Mouse (Mus musculus): Measurements from ENCODE around the gene Kctd2. TPM values are rescaled to one million over a fixed set of nuclear protein-coding genes. Genes with fewer than 3 reads are reported as not detected.
A peak's percentile ranks its signal among the peaks of the same experiment; 100 is the strongest.
"Not testable (repeated sequence)": the region's sequence is repeated elsewhere in the genome, so short reads cannot be mapped to it uniquely, and the experiment has no call there.

The Kctd2 gene
- polyA plus RNA-seq, 1 experiment from 2014 or later: 1.0 TPM

DNA sequence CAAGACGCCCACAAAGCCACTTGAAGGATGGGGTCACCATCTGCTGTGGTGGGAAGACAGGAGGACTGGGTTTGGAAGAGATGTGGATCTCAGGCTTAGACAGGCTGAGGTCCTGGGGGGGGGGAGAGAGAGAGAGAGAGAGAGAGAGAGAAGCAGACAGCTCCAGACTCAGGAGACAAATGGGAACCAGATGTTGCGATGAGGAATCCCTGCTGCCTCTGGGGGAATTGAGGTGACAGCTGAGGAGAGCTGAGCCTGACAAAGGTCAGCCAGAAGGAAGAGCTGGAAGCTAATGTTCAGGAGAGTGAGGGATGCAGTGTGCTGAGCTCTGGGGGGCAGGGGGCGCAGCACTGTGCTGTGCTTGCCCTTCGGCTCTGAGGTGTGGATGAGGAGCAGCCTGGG lies 47.3 kb downstream of the Kctd2 start:
- H3K36me3 ChIP-seq (ENCODE audit: control insufficient read depth, insufficient read depth): no peaks in the 10 kb centered on the region
- no peak overlapping the region for H3K9ac ChIP-seq (ENCODE audit: low read depth, low read length)
- H3K27ac ChIP-seq (ENCODE audit: low read length): no peak overlapping the region
- H3K4me1 ChIP-seq (ENCODE audit: control insufficient read depth, low read depth, low read length): no peaks in the 10 kb centered on the region
- WGBS (ENCODE audit: insufficient replicate concordance): 65% methylated on average over 4 of the region's 4 CpGs
- H3K9me3 ChIP-seq (replicated peaks; ENCODE audit: control insufficient read depth, low read length): no peaks in the 10 kb centered on the region
- no peak for ATAC-seq (ENCODE audit: low read depth)
- H3K4me3 ChIP-seq (ENCODE audit: low read depth, low read length): no peak overlapping the region
- H3K27me3 ChIP-seq (ENCODE audit: control insufficient read depth, insufficient read depth, low read depth, low read length): no peaks in the 10 kb centered on the region
- H3K4me2 ChIP-seq (ENCODE audit: low read depth, low read length): no peak overlapping the region

DNA sequence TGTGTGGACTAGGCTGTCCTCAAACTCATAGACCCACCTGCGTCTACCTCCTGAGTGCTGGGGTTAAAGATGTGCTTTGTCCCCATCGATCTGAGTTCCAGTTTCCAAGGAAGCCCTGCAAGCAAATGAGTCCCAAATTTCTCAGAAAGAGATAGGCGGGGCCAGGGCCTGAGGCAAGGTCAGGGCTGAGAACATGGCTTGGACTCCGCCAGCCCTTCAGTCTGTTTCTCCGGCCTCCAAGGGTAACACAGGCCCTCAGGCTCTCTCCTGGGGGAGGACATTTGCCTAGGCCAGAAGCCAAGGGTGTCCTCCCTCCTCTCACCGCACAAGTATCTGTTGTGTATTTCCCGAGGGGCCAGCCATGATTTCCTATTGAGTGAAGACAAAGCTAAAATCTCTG lies 52.3 kb downstream of the Kctd2 start:
- peaks cover 31% of the 10 kb centered on the region for H3K4me1 ChIP-seq (ENCODE audit: control insufficient read depth, low read depth, low read length)
- no peaks in the 10 kb centered on the region for H3K27me3 ChIP-seq (ENCODE audit: control insufficient read depth, insufficient read depth, low read depth, low read length)
- no peaks in the 10 kb centered on the region for H3K9me3 ChIP-seq (replicated peaks; ENCODE audit: control insufficient read depth, low read length)
- H3K9ac ChIP-seq (ENCODE audit: low read depth, low read length): no peak overlapping the region
- H3K27ac ChIP-seq (ENCODE audit: low read length): no peak overlapping the region
- H3K4me2 ChIP-seq (ENCODE audit: low read depth, low read length): no peak overlapping the region
- H3K4me3 ChIP-seq (ENCODE audit: low read depth, low read length): no peak overlapping the region
- 59% methylated on average over 7 of the region's 7 CpGs for WGBS (ENCODE audit: insufficient replicate concordance)
- no peak for ATAC-seq (ENCODE audit: low read depth)
- no peaks in the 10 kb centered on the region for H3K36me3 ChIP-seq (ENCODE audit: control insufficient read depth, insufficient read depth)

DNA sequence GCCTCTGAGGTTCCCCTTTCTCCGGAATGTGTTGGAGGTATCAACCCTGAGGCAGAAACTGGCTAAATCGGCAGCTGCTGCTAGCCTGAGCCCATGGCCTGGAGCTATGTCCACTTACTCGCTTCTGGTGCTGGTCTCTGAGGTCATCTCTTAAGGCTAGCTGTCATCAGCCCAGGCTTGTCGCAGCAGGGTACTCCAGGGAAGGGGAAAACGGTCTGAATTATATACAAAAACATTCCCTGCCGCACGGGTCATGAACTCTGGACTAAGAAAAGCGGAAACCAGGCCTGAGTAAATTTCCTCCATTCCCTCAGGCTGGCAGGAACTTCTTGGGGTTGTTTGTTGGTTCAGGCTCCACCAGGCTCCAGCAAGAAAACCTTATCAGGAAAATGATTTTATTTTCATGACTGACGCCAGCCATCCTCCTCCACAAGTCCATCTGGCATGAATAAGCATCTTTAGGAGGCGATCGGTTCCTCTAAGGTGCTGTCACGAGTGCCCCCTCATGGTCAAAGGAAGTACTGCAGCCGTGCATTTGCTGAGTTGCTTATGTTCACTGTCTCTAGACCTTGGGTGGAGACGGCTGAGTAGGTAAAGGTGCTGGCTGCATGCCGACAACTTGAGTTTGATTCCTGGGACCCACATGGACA lies 53.8 kb downstream of the Kctd2 start:
- H3K9me3 ChIP-seq (replicated peaks; ENCODE audit: control insufficient read depth, low read length): no peaks in the 10 kb centered on the region
- H3K36me3 ChIP-seq (ENCODE audit: control insufficient read depth, insufficient read depth): no peaks in the 10 kb centered on the region
- peak overlapping the region; percentile 68 for H3K27ac ChIP-seq (ENCODE audit: low read length)
- H3K9ac ChIP-seq (ENCODE audit: low read depth, low read length): no peak overlapping the region
- H3K4me1 ChIP-seq (ENCODE audit: control insufficient read depth, low read depth, low read length): peaks cover 31% of the 10 kb centered on the region
- peak overlapping the region; percentile 38 for H3K4me2 ChIP-seq (ENCODE audit: low read depth, low read length)
- no peaks in the 10 kb centered on the region for H3K27me3 ChIP-seq (ENCODE audit: control insufficient read depth, insufficient read depth, low read depth, low read length)
- H3K4me3 ChIP-seq (ENCODE audit: low read depth, low read length): no peak overlapping the region
- ATAC-seq (ENCODE audit: low read depth): peak; percentile 61
- WGBS (ENCODE audit: insufficient replicate concordance): 18% methylated on average over 15 of the region's 15 CpGs

DNA sequence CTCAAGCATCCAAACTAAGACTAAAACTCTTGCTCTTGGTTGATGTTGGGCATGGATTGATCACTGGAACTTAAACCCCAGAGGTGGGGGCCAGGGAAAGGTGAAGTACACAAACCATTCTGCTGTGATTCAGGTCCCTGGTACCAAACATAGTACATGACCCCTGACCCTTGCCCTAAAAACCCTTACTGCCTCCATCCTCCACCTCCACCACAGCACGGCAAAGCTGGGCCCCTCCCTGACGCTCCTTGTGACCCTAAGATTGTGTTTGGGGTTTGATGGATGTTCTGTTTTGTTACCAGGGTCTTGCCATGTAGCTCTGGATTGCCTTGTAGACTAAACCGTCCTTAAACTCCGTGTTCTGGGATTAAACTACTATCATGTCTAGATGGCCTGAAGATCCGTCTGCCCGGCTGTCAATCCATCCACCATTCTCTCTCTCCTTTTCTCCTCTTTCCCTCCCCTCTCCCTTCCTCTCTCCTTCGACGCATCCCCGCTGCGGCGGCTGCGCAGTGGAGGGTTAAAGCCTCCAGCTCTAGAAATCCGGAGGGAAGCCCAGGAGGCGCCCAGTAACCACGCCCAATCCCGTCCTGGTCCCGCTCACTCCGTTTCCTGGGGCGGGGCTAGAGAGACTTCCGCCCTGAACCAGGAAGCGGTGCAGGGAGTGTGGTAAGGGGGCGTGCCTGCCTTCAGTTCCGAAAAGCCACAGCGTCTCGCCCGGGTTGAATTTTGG lies 55.3 kb downstream of the Kctd2 start, which contains the start of gene Armc7:
Gene Armc7, plus strand, starts transcription at position 643 of the 733 bp plus-strand sequence.
- Histone ChIP-seq H3K4me2 (ENCODE audit: low read depth, low read length) (peak within 1 kb of the TSS; percentile 95), H3K36me3 (ENCODE audit: control insufficient read depth, insufficient read depth) (no peaks in the 10 kb centered on the region), H3K9ac (ENCODE audit: low read depth, low read length) (peak within 1 kb of the TSS; percentile 88), H3K4me1 (ENCODE audit: control insufficient read depth, low read depth, low read length) (peaks cover 31% of the 10 kb centered on the region), H3K4me3 (ENCODE audit: low read depth, low read length) (peak within 1 kb of the TSS; percentile 90), H3K27ac (ENCODE audit: low read length) (peak within 1 kb of the TSS; percentile 74), H3K27me3 (ENCODE audit: control insufficient read depth, insufficient read depth, low read depth, low read length) (no peaks in the 10 kb centered on the region), H3K9me3 (replicated peaks; ENCODE audit: control insufficient read depth, low read length) (no peaks in the 10 kb centered on the region)
- WGBS (ENCODE audit: insufficient replicate concordance): 2% methylated on average over 26 of the region's 26 CpGs
- peak; percentile 96 for ATAC-seq (ENCODE audit: low read depth)

DNA sequence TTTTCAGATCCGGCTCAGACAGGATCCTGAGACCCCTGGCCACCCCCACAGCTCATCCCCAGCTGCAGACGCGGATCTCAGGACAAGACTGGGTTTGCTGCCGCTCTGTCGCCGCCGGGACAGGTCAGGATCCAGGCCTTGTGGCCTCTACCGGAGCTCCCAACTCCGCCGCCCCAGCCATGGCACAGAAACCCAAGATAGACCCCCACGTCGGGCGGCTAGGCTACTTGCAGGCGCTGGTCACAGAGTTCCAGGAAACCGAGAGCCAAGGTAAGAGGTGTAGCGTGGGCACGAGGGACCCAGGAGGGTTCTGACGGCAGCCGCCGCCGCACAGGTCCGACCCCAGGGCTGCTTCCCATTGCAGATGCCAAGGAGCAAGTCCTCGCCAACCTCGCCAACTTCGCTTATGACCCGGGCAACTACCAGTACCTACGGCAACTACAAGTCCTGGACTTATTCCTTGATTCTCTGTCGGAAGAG lies 55.9 kb downstream of the Kctd2 start:
- H3K4me1 ChIP-seq (ENCODE audit: control insufficient read depth, low read depth, low read length): peaks cover 31% of the 10 kb centered on the region
- peak overlapping the region; percentile 88 for H3K9ac ChIP-seq (ENCODE audit: low read depth, low read length)
- H3K27me3 ChIP-seq (ENCODE audit: control insufficient read depth, insufficient read depth, low read depth, low read length): no peaks in the 10 kb centered on the region
- no peaks in the 10 kb centered on the region for H3K9me3 ChIP-seq (replicated peaks; ENCODE audit: control insufficient read depth, low read length)
- 1% methylated on average over 28 of the region's 28 CpGs for WGBS (ENCODE audit: insufficient replicate concordance)
- H3K36me3 ChIP-seq (ENCODE audit: control insufficient read depth, insufficient read depth): no peaks in the 10 kb centered on the region
- peak overlapping the region; percentile 90 for H3K4me3 ChIP-seq (ENCODE audit: low read depth, low read length)
- peak overlapping the region; percentile 95 for H3K4me2 ChIP-seq (ENCODE audit: low read depth, low read length)
- ATAC-seq (ENCODE audit: low read depth): peak; percentile 12
- peak overlapping the region; percentile 57; the same call in 1 of the 2 replicates for H3K27ac ChIP-seq (ENCODE audit: low read length)

DNA sequence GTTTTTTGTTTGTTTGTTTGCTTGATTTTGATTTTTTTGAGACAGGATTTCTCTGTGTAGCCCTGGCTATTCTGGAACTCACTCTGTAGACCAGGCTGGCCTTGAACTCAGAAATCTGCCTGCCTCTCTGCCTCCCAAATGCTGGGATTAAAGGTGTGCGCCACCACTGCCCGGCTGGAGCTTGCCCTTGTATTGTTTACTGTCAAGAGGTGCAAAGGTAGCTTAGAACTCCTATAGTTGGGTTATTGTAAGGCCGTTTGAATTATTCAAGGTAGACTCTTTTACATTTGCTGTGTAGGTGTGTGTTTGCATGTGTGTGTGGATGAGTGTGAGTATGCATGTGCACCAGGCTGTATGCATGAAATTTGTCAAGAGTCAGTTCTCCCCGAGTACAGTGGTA lies 56.7 kb downstream of the Kctd2 start:
- Histone ChIP-seq H3K4me2 (ENCODE audit: low read depth, low read length) (peak overlapping the region; percentile 95; the same call in 1 of the 2 replicates), H3K4me1 (ENCODE audit: control insufficient read depth, low read depth, low read length) (peaks cover 31% of the 10 kb centered on the region), H3K4me3 (ENCODE audit: low read depth, low read length) (peak overlapping the region; percentile 90)
- 65% methylated on average over 4 of the region's 4 CpGs for WGBS (ENCODE audit: insufficient replicate concordance)
- H3K9me3 ChIP-seq (replicated peaks; ENCODE audit: control insufficient read depth, low read length); ATAC-seq (ENCODE audit: low read depth); H3K36me3 ChIP-seq (ENCODE audit: control insufficient read depth, insufficient read depth); H3K27me3 ChIP-seq (ENCODE audit: control insufficient read depth, insufficient read depth, low read depth, low read length); H3K27ac ChIP-seq (ENCODE audit: low read length); H3K9ac ChIP-seq (ENCODE audit: low read depth, low read length): not testable (repeated sequence)

DNA sequence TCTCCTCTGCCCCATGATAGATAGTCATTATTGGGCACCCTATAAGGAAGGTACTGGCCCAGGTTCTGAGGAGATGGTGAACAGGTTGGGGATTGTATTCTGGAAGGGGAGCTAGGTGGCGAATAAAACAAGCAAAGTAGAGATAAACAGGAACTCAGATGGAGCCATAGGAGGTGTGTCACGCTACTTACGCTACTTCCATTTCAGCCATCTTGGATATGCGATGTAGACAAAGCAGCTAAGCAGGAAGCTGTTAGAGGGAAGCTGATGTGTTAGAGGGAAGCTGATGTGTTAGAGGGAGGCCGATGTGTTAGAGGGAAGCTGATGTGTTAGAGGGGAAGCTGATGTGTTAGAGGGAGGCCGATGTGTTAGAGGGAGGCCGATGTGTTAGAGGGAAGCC lies 57.5 kb downstream of the Kctd2 start:
- Histone ChIP-seq H3K4me1 (ENCODE audit: control insufficient read depth, low read depth, low read length) (peaks cover 31% of the 10 kb centered on the region), H3K27ac (ENCODE audit: low read length) (0 out of 2 replicates have a peak overlapping the region, but pooled peaks have one; percentile 36)
- not testable (repeated sequence) for H3K27me3 ChIP-seq (ENCODE audit: control insufficient read depth, insufficient read depth, low read depth, low read length); H3K9ac ChIP-seq (ENCODE audit: low read depth, low read length); H3K4me2 ChIP-seq (ENCODE audit: low read depth, low read length); ATAC-seq (ENCODE audit: low read depth); H3K36me3 ChIP-seq (ENCODE audit: control insufficient read depth, insufficient read depth); H3K9me3 ChIP-seq (replicated peaks; ENCODE audit: control insufficient read depth, low read length); H3K4me3 ChIP-seq (ENCODE audit: low read depth, low read length)
- WGBS (ENCODE audit: insufficient replicate concordance): 40% methylated on average over 7 of the region's 7 CpGs

DNA sequence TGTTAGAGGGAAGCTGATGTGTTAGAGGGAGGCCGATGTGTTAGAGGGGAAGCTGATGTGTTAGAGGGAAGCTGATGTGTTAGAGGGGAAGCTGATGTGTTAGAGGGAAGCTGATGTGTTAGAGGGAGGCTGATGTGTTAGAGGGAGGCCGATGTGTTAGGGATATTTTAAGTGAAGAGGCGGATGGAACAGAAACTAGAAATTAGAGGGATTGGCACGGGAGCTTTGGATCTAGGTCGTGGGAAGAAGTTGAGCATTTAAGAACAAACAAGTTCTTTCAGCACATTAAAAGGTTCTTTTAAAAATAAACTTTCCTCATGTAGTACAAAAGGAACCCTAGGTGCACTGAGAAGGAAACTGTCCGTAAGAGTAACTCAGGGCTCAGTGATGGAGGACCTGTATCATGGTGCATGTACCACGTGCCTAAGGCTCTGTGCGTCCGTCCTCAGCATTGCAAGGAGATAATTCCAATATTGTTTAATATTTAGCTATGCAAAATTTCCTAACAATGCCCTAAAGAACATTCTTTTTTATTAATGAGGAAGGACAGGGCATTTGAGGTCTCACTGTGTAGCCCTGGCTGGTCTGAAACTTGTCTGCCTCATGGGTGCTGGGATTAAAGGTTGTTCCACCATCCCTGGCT lies 58.5 kb downstream of the Kctd2 start:
- no peak overlapping the region for H3K4me2 ChIP-seq (ENCODE audit: low read depth, low read length)
- no peak for ATAC-seq (ENCODE audit: low read depth)
- peaks cover 29% of the 10 kb centered on the region for H3K4me1 ChIP-seq (ENCODE audit: control insufficient read depth, low read depth, low read length)
- 59% methylated on average over 9 of the region's 9 CpGs for WGBS (ENCODE audit: insufficient replicate concordance)
- H3K36me3 ChIP-seq (ENCODE audit: control insufficient read depth, insufficient read depth): no peaks in the 10 kb centered on the region
- no peak overlapping the region for H3K4me3 ChIP-seq (ENCODE audit: low read depth, low read length)
- no peak overlapping the region for H3K9ac ChIP-seq (ENCODE audit: low read depth, low read length)
- no peak overlapping the region for H3K27ac ChIP-seq (ENCODE audit: low read length)
- no peaks in the 10 kb centered on the region for H3K27me3 ChIP-seq (ENCODE audit: control insufficient read depth, insufficient read depth, low read depth, low read length)
- H3K9me3 ChIP-seq (replicated peaks; ENCODE audit: control insufficient read depth, low read length): no peaks in the 10 kb centered on the region
